In genomic region chr6:90704705-90705344, GRCm38 (mm10) we compare ENCODE assay signal across 9 mouse cellular contexts.
DNase-seq lines count a peak whose midpoint lies in the region; ATAC-seq and TF ChIP-seq lines count a peak whose summit lies in the region.
"Had no signal": no experiment of that assay in that cellular context is flagged by ENCODE, and none has a peak within 500 bp of the region (broad histone marks: within the 10 kb centered on the region; RNA-seq: fewer than 3 reads in every experiment).

No protein-coding gene starts in this region.

- intact Hi-C loops in left cerebral cortex, postnatal 25 days (cut with DNase I) = no loop called here

- peak; percentile 56 to 64 for TF ChIP-seq EP300 in MEL (IDR thresholded peaks at IDR 0.05; ENCODE audit: low read depth in 1 of 2, low read length in 2 of 2)
- TF ChIP-seq EP300 in heart, postnatal 0 days (IDR thresholded peaks at IDR 0.05; ENCODE audit: low read depth) = no peak

- no peaks in the 10 kb centered on the region for H3K27me3 ChIP-seq in MEL (ENCODE audit: control insufficient read depth in 1 of 2, insufficient read depth in 2 of 2, low read length in 2 of 2)
- H3K27me3 ChIP-seq in heart, postnatal 0 days (ENCODE audit: control insufficient read depth, insufficient read depth, low read length) = no peaks in the 10 kb centered on the region
- H3K27me3 ChIP-seq: Patski had no signal

- no peak for TF ChIP-seq RAD21 in MEL (IDR thresholded peaks at IDR 0.05; ENCODE audit: low read depth, low read length)

- H3K36me3 ChIP-seq in MEL (ENCODE audit: control insufficient read depth in 1 of 2, insufficient read depth in 2 of 2, low read length in 2 of 2) = peaks cover 0 to 20% of the 10 kb centered on the region in 2 experiments; a peak in 2 of 4 replicates
- H3K36me3 ChIP-seq in heart, postnatal 0 days (replicated peaks; ENCODE audit: control insufficient read depth, insufficient read depth, low read length) = no peaks in the 10 kb centered on the region

- H3K4me1 ChIP-seq in MEL (ENCODE audit: control insufficient read depth in 1 of 2, insufficient read depth in 2 of 2, low read length in 2 of 2) = peaks cover 13 to 48% of the 10 kb centered on the region in 2 experiments
- H3K4me1 ChIP-seq in heart, postnatal 0 days (ENCODE audit: control insufficient read depth, insufficient read depth) = peaks cover 99% of the 10 kb centered on the region

- H3K9ac ChIP-seq in MEL (ENCODE audit: control insufficient read depth, low read depth, low read length, poor library complexity, severe bottlenecking) = no peak overlapping the region
- H3K9ac ChIP-seq in heart, postnatal 0 days (replicated peaks; ENCODE audit: low read depth, low read length) = no peak overlapping the region

- H3K4me3 ChIP-seq in MEL (ENCODE audit: control insufficient read depth in 1 of 2, insufficient read depth in 1 of 2, low read depth in 2 of 2, low read length in 2 of 2) = no peak overlapping the region
- no peak overlapping the region for H3K4me3 ChIP-seq in heart, postnatal 0 days (ENCODE audit: low read depth, low read length)

- ATAC-seq in heart, postnatal 0 days (ENCODE audit: insufficient read depth, low read depth) = peak; percentile 54
- ATAC-seq: Patski had no signal

- WGBS in heart, postnatal 0 days = 42% methylated on average over 2 of the region's 2 CpGs

- no peak overlapping the region for H3K4me2 ChIP-seq in heart, postnatal 0 days (ENCODE audit: low read depth, low read length)

- H3K27ac ChIP-seq in MEL (ENCODE audit: control insufficient read depth, low read depth, low read length) = no peak overlapping the region
- peak overlapping the region; percentile 86 for H3K27ac ChIP-seq in heart, postnatal 0 days (ENCODE audit: low read depth)

- H3K9me3 ChIP-seq in MEL (replicated peaks; ENCODE audit: insufficient read depth, low read length) = no peaks in the 10 kb centered on the region
- H3K9me3 ChIP-seq in heart, postnatal 0 days (replicated peaks; ENCODE audit: control insufficient read depth, low read length) = no peaks in the 10 kb centered on the region

- DNase-seq in kidney, adult 18-20 months = peak; percentile 59
- no peak for DNase-seq in kidney, adult 11 months
- DNase-seq in MEL (ENCODE audit: low read depth, low spot score) = no peak
- DNase-seq in cerebellum, adult 8-10 months = peak; percentile 76
- DNase-seq in heart, postnatal 0 days (ENCODE audit: low spot score) = peak; percentile 75
- peak; percentile 71 for DNase-seq in lung, postnatal 36 days
- DNase-seq in B cell, adult 2 months = no peak
- no peak for DNase-seq in left cerebral cortex, postnatal 25 days (ENCODE audit: low spot score in 2 of 2)

- H3K79me2 ChIP-seq in MEL (ENCODE audit: control insufficient read depth, insufficient read depth, low read length, poor library complexity) = peaks cover 10% of the 10 kb centered on the region

- TF ChIP-seq CTCF in MEL (IDR thresholded peaks at IDR 0.05 in 2 of 3, conservative IDR thresholded peaks at IDR 0.05 in 1 of 3; ENCODE audit: control insufficient read depth in 1 of 3, insufficient read depth in 1 of 3, low read depth in 2 of 3, low read length in 3 of 3, poor library complexity in 1 of 3, severe bottlenecking in 1 of 3) = no peak
- TF ChIP-seq CTCF in heart, postnatal 0 days (IDR thresholded peaks at IDR 0.05; ENCODE audit: low read depth) = no peak

- TF ChIP-seq POLR2A in MEL (IDR thresholded peaks at IDR 0.05; ENCODE audit: control insufficient read depth in 1 of 2, insufficient read depth in 1 of 2, low read depth in 1 of 2, low read length in 2 of 2, poor library complexity in 1 of 2) = no peak

TF ChIP-seq in MEL, 35 proteins besides CTCF, POLR2A, EP300 and RAD21:
- TF ChIP-seq MEF2A (IDR thresholded peaks at IDR 0.05; ENCODE audit: extremely low read depth, insufficient replicate concordance, low read depth, low read length, poor library complexity, severe bottlenecking) (no peak), ZC3H11A (IDR thresholded peaks at IDR 0.05; ENCODE audit: low read depth, low read length) (no peak), MAX (IDR thresholded peaks at IDR 0.05; ENCODE audit: low read length) (no peak), TAL1 (IDR thresholded peaks at IDR 0.05; ENCODE audit: low read length) (no peak), TCF12 (IDR thresholded peaks at IDR 0.05; ENCODE audit: low read depth, low read length) (peak; percentile 72; the same call in 1 of the 2 replicates), RCOR1 (IDR thresholded peaks at IDR 0.05; ENCODE audit: low read depth, low read length) (no peak), SIN3A (IDR thresholded peaks at IDR 0.05; ENCODE audit: low read length) (no peak), MAFK (IDR thresholded peaks at IDR 0.05; ENCODE audit: borderline replicate concordance, low read depth, low read length) (no peak), KAT2A (conservative IDR thresholded peaks at IDR 0.05; ENCODE audit: low read depth, low read length) (0 out of 2 replicates have a peak, but pooled peaks have one; percentile 21)

Comparison
In these comparisons a context has a peak if more than half of its experiments do, and no peak if none do; other contexts are left out.
1. DNase-seq: peak in kidney, adult 18-20 months (single experiment), cerebellum, adult 8-10 months (single experiment), heart, postnatal 0 days (single experiment) and lung, postnatal 36 days (single experiment); none in kidney, adult 11 months (single experiment), MEL (single experiment), B cell, adult 2 months (0 of 2) and left cerebral cortex, postnatal 25 days (0 of 2).